Mouse (Mus musculus) heart, postnatal 0 days (tissue): Measurements from ENCODE around the gene Ephb2.

Experiments used
- CTCF ChIP-seq: IDR thresholded peaks from 2 replicates; pipeline ENCODE4 v1.5.1; 2016; ENCODE audit warnings: antibody characterized with exemption, control low read depth, low read depth
- EP300 ChIP-seq: IDR thresholded peaks from 2 replicates; pipeline ENCODE4 v1.6.1; 2016; ENCODE audit warnings: antibody characterized with exemption, low read depth

GRCm38 (mm10) chr4:136755364-136755811 is 80.4 kb downstream of the Ephb2 start:
- no peak for TF ChIP-seq CTCF
- TF ChIP-seq EP300 = no peak
